Mouse (Mus musculus): ENCODE results near the gene Arntl.
"Not testable (repeated sequence)": the region's sequence is repeated elsewhere in the genome, so short reads cannot be mapped to it uniquely, and the experiment has no call there.

The Arntl gene

GRCm38 (mm10) chr7:113251001-113251400 is 43.7 kb downstream of the Arntl start:
- no peak for DNase-seq (ENCODE audit: low spot score)

GRCm38 (mm10) chr7:113251554-113251953 is 44.3 kb downstream of the Arntl start:
- DNase-seq (ENCODE audit: low spot score) = no peak

- DNase-seq (ENCODE audit: low spot score) = no peak
Measured at GRCm38 (mm10) chr7:113253777-113254405, 46.6 kb downstream of the Arntl start.

- peak; percentile 35 for DNase-seq (ENCODE audit: low spot score)
Measured at GRCm38 (mm10) chr7:113256046-113256445, 48.8 kb downstream of the Arntl start.

- peak; percentile 34 for DNase-seq (ENCODE audit: low spot score)
Measured at GRCm38 (mm10) chr7:113258430-113258829, 51.2 kb downstream of the Arntl start.

GRCm38 (mm10) chr7:113260321-113261167 is 53.3 kb downstream of the Arntl start:
- peak; percentile 84 for DNase-seq (ENCODE audit: low spot score)

GRCm38 (mm10) chr7:113261690-113262089 is 54.4 kb downstream of the Arntl start:
- no peak for DNase-seq (ENCODE audit: low spot score)

GRCm38 (mm10) chr7:113262510-113263467 is 55.5 kb downstream of the Arntl start:
- DNase-seq (ENCODE audit: low spot score) = not testable (repeated sequence)

- DNase-seq (ENCODE audit: low spot score) = no peak
Measured at GRCm38 (mm10) chr7:113263990-113264389, 56.7 kb downstream of the Arntl start.

- DNase-seq (ENCODE audit: low spot score) = peak; percentile 76
Measured at GRCm38 (mm10) chr7:113268287-113268686, 61.0 kb downstream of the Arntl start.

GRCm38 (mm10) chr7:113269081-113269480 is 61.8 kb downstream of the Arntl start:
- DNase-seq (ENCODE audit: low spot score) = no peak

- no peak for DNase-seq (ENCODE audit: low spot score)
Measured at GRCm38 (mm10) chr7:113269921-113270320, 62.7 kb downstream of the Arntl start.

GRCm38 (mm10) chr7:113270551-113270950 is 63.3 kb downstream of the Arntl start:
- DNase-seq (ENCODE audit: low spot score) = no peak

- no peak for DNase-seq (ENCODE audit: low spot score)
Measured at GRCm38 (mm10) chr7:113270991-113271390, 63.7 kb downstream of the Arntl start.

GRCm38 (mm10) chr7:113272338-113272997 is 65.2 kb downstream of the Arntl start:
- DNase-seq (ENCODE audit: low spot score) = no peak

GRCm38 (mm10) chr7:113277245-113277644 is 70.0 kb downstream of the Arntl start:
- DNase-seq (ENCODE audit: low spot score) = no peak

- no peak for DNase-seq (ENCODE audit: low spot score)
Measured at GRCm38 (mm10) chr7:113278493-113278892, 71.2 kb downstream of the Arntl start.

- no peak for DNase-seq (ENCODE audit: low spot score)
Measured at GRCm38 (mm10) chr7:113279246-113279645, 72.0 kb downstream of the Arntl start.

GRCm38 (mm10) chr7:113285405-113285804 is 78.1 kb downstream of the Arntl start:
- DNase-seq (ENCODE audit: low spot score) = no peak

GRCm38 (mm10) chr7:113289211-113289610 is 81.9 kb downstream of the Arntl start:
- no peak for DNase-seq (ENCODE audit: low spot score)

GRCm38 (mm10) chr7:113291741-113292140 is 84.5 kb downstream of the Arntl start:
- no peak for DNase-seq (ENCODE audit: low spot score)

GRCm38 (mm10) chr7:113292193-113292592 is 84.9 kb downstream of the Arntl start:
- DNase-seq (ENCODE audit: low spot score) = no peak

Measured in urinary bladder, postnatal 14 days (tissue).